ENCODE assay signal across 15 mouse cellular contexts in the genomic region with DNA sequence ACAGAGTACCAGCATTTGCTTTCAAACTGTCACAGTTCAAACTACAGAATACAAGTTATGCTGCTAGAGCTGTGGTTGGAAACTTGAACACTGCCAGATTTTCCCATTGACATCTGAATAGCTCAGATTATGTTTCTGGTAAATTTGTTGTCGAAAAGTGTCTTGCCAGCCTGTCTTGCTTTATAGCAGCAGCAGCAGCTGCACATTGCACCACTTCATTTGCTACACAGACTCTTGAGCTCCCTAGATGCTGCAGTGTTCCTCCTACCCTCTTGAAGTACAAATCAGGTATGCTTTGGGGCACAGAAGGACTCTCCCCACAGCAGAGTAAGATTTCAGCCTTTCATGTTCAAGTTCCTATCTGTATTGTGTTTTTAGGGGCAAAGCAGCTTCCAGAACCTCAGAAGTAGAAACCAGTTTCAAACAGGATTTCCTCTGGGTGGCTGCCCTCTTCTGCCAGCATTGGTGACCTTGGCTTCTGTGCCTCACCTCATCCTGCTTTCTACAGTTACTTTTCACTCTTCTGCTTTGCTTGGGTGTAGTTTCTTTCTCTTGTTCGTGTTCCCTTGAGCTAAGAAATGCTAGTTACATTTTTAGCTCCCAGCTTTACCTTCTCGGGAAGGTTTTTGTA. TPM values are rescaled to one million over a fixed set of nuclear protein-coding genes. Genes with fewer than 3 reads are reported as not detected.
A peak's percentile ranks its signal among the peaks of the same experiment; 100 is the strongest.
DNase-seq lines count a peak whose midpoint lies in the region; ATAC-seq lines count a peak whose summit lies in the region.
"Had no signal": no experiment of that assay in that cellular context is flagged by ENCODE, and none has a peak within 500 bp of the region (broad histone marks: within the 10 kb centered on the region; RNA-seq: fewer than 3 reads in every experiment).

No protein-coding gene starts in this region.

- no peak for DNase-seq in frontal cortex, postnatal 14 days (ENCODE audit: low spot score in 2 of 2)
- peak; percentile 20 for DNase-seq in layer of hippocampus, adult 9-11 months
- DNase-seq in layer of hippocampus, postnatal 36 days, result no peak
- no peak for DNase-seq in cerebellum, adult 11-12 months
- DNase-seq: adrenal gland, postnatal 10 days; cerebellum, adult 9-10 months; forebrain, postnatal 0 days; gastrocnemius, postnatal 25 days; heart, postnatal 4 days; lung, adult 2 months; retina, postnatal 1 day had no signal

- ATAC-seq in frontal cortex, adult (ENCODE audit: low TSS enrichment), result peak; percentile 66
- ATAC-seq in CD4-positive, CD25-positive, alpha-beta regulatory T cell, adult 4 months, result peak; percentile 41
- ATAC-seq in hematopoietic stem cell, adult 5-6 weeks (replicated peaks in 1 of 2; ENCODE audit: insufficient read depth in 1 of 2, low FRiP score in 2 of 2, low TSS enrichment in 1 of 2, low read depth in 1 of 2, poor library complexity in 2 of 2, severe bottlenecking in 2 of 2), result peak; percentile 22 to 36; a peak in 2 of 4 replicates
- ATAC-seq in erythroblast, adult 5-6 weeks (replicated peaks; ENCODE audit: low FRiP score, poor library complexity, severe bottlenecking), result no peak
- ATAC-seq: forebrain, postnatal 0 days had no signal

RNA-seq across cellular contexts. Expression of a gene that starts 49.9 kb away (rescaled TPM):
- 100 to 1,000 TPM; 156 to 177 TPM for total RNA-seq in layer of hippocampus, postnatal 36 days (2021)
- polyA plus RNA-seq in CD4-positive, CD25-positive, alpha-beta regulatory T cell, adult 4 months (2017; shearing (Covaris generic)), result 10 to 100 TPM; 13.7 to 15.7 TPM
- 9.1 and 10.4 TPM in 2 replicates for total RNA-seq in hematopoietic stem cell, adult 5-6 weeks (2017)
- 0.96 and 1.3 TPM in 2 replicates for total RNA-seq in erythroblast, adult 5-6 weeks (2015; ENCODE audit: low replicate concordance)
- total RNA-seq in erythroblast, adult 5-6 weeks (2017; ENCODE audit: low replicate concordance), result 1.1 and 1.2 TPM in 2 replicates

Comparison
In these comparisons a context has a peak if more than half of its experiments do, and no peak if none do; other contexts are left out.
1. RNA of a gene that starts 49.9 kb away (total RNA-seq): 156 to 177 TPM in layer of hippocampus, postnatal 36 days; 9.1 to 10.4 TPM in hematopoietic stem cell, adult 5-6 weeks and 0.96 to 1.3 TPM in erythroblast, adult 5-6 weeks; every median in the first group is over 10 times any median in the second.